Mouse (Mus musculus): ENCODE measurements around the gene Npepps. TPM values are rescaled to one million over a fixed set of nuclear protein-coding genes. Genes with fewer than 3 reads are reported as not detected.
A peak's percentile ranks its signal among the peaks of the same experiment; 100 is the strongest.

Npepps gene
- total and polyA plus RNA-seq, 2 experiments from 2014 or later = 52.5 to 109 TPM

DNA sequence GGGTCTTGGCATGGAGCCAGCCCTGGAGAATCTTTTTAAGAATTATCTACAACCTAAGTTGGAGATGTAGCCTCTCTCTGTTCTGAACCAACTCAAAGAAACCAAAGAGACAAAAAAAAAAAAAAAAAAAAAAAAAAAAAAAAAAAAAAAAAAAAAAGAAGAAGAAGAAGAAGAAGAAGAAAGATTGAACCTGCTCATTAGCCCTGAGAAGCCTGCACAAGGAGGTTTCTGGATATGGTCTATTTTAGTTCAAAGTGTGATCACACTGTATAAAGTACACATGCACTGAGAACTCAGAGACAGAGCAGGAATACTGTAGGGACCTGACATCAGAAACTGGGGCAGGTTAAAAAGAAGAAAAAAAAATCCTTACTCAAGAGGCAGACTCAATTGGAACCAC is 7.2 kb upstream of the Npepps start:
- Histone ChIP-seq H3K9ac (replicated peaks; ENCODE audit: low read length, poor library complexity, severe bottlenecking) (no peak overlapping the region), H3K36me3 (ENCODE audit: insufficient read depth, low read length) (no peaks in the 10 kb centered on the region), H3K27ac (ENCODE audit: low read depth, low read length) (no peak overlapping the region), H3K4me3 (ENCODE audit: low read depth, low read length) (no peak overlapping the region), H3K4me2 (ENCODE audit: low read depth, low read length, poor library complexity, severe bottlenecking) (no peak overlapping the region), H3K27me3 (ENCODE audit: insufficient read depth, low read length) (no peaks in the 10 kb centered on the region), H3K9me3 (ENCODE audit: low read length) (no peaks in the 10 kb centered on the region), H3K4me1 (ENCODE audit: insufficient read depth, low read length) (no peaks in the 10 kb centered on the region)
- ATAC-seq (ENCODE audit: low FRiP score) = no peak
- TF ChIP-seq CTCF (IDR thresholded peaks at IDR 0.05) = no peak
- DNase-seq (ENCODE audit: low spot score) = no peak

DNA sequence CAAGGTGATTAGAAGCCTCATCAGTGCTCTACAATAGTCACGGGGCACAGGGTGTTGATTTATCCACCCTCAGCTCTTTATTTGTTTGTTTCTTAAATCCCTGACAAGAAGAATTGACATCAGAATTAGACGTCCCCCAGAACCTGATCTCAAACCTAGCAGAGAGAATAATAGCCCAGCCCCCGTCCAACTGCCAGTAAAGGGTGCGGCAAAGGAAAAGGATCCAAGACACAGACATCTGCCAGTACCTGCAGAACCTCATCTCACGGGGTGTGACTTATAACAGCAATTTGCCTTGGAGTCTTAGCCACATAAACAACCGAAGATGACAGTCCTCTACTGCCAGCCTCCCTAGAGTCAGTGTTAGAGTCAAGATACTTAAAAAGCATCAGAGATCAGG is 6.5 kb upstream of the Npepps start:
- Histone ChIP-seq H3K36me3 (ENCODE audit: insufficient read depth, low read length) (no peaks in the 10 kb centered on the region), H3K4me3 (ENCODE audit: low read depth, low read length) (no peak overlapping the region), H3K27me3 (ENCODE audit: insufficient read depth, low read length) (no peaks in the 10 kb centered on the region), H3K9ac (replicated peaks; ENCODE audit: low read length, poor library complexity, severe bottlenecking) (no peak overlapping the region), H3K9me3 (ENCODE audit: low read length) (no peaks in the 10 kb centered on the region), H3K27ac (ENCODE audit: low read depth, low read length) (no peak overlapping the region), H3K4me1 (ENCODE audit: insufficient read depth, low read length) (no peaks in the 10 kb centered on the region), H3K4me2 (ENCODE audit: low read depth, low read length, poor library complexity, severe bottlenecking) (no peak overlapping the region)
- TF ChIP-seq CTCF (IDR thresholded peaks at IDR 0.05) = no peak
- WGBS = 34% methylated on average over 6 of the region's 6 CpGs
- no peak for DNase-seq (ENCODE audit: low spot score)
- ATAC-seq (ENCODE audit: low FRiP score) = no peak

DNA sequence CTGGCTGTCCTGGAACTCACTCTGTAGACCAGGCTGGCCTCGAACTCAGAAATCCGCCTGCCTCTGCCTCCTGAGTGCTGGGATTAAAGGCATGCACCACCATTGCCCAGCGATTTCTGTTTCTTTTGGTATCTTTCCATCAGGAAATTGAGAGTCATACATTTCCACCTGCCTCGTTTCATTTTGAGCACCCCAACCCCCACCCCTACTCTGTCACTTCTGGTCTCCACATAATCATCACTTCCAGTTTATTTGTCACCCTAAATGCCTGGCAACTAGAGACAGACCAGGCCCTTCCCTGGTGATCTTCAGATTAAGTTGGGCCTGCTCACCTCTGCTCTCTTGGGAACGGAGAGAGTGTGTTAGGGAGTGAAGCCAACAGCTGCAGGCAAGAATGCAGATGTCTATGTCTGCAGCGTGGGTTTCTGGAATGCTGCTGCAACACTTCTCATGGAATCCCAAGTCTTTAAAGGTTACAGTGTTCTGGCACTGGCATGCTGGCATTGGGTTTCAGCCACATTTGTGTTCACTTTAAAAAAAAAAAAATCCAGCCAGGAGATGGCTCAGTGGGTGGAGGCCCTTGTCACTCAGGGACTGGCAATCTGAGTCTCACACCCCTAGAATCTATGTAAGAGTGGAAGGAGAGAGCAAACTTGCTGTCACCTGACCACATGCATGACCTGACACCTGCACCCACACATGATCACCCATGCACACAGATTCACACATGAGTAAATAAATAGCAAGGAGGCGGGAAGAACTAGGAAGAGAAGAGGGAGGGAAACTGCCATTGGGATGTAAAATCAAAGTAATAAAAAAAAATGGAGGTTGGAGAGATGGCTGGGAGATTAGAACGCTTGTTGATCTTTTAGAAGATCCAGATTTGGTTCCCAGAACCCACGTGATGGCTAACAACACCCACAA is 5.7 kb upstream of the Npepps start:
- Histone ChIP-seq H3K4me3 (ENCODE audit: low read depth, low read length) (no peak overlapping the region), H3K4me2 (ENCODE audit: low read depth, low read length, poor library complexity, severe bottlenecking) (no peak overlapping the region), H3K9ac (replicated peaks; ENCODE audit: low read length, poor library complexity, severe bottlenecking) (no peak overlapping the region), H3K36me3 (ENCODE audit: insufficient read depth, low read length) (no peaks in the 10 kb centered on the region), H3K4me1 (ENCODE audit: insufficient read depth, low read length) (no peaks in the 10 kb centered on the region), H3K9me3 (ENCODE audit: low read length) (no peaks in the 10 kb centered on the region), H3K27me3 (ENCODE audit: insufficient read depth, low read length) (no peaks in the 10 kb centered on the region), H3K27ac (ENCODE audit: low read depth, low read length) (no peak overlapping the region)
- no peak for DNase-seq (ENCODE audit: low spot score)
- ATAC-seq (ENCODE audit: low FRiP score) = no peak
- WGBS = 79% methylated on average over 9 of the region's 9 CpGs
- TF ChIP-seq CTCF (IDR thresholded peaks at IDR 0.05) = no peak

DNA sequence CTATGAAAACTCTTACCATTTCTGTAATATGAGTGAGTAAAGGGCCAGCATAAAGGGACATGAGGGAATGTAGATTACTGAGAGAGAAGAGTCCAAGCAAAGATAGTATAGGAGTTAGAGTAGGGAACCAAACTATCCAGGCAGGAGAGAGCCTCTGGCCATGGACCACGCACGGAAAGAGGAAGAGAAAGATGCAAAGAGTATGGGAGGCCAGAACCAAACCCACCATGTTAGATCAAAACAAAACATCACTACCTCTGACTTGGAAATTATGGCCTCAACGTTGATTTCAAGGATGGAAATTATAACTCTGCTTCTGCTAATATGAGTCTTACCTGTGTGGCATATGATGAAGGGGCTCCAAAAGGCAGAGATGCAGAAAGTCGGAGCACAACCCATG is 4.4 kb upstream of the Npepps start:
- ATAC-seq (ENCODE audit: low FRiP score) = no peak
- H3K9me3 ChIP-seq (ENCODE audit: low read length) = no peaks in the 10 kb centered on the region
- H3K4me2 ChIP-seq (ENCODE audit: low read depth, low read length, poor library complexity, severe bottlenecking) = no peak overlapping the region
- H3K4me1 ChIP-seq (ENCODE audit: insufficient read depth, low read length) = no peaks in the 10 kb centered on the region
- no peaks in the 10 kb centered on the region for H3K27me3 ChIP-seq (ENCODE audit: insufficient read depth, low read length)
- H3K4me3 ChIP-seq (ENCODE audit: low read depth, low read length) = no peak overlapping the region
- 69% methylated on average over 4 of the region's 4 CpGs for WGBS
- TF ChIP-seq CTCF (IDR thresholded peaks at IDR 0.05) = no peak
- no peaks in the 10 kb centered on the region for H3K36me3 ChIP-seq (ENCODE audit: insufficient read depth, low read length)
- no peak for DNase-seq (ENCODE audit: low spot score)
- no peak overlapping the region for H3K27ac ChIP-seq (ENCODE audit: low read depth, low read length)
- H3K9ac ChIP-seq (replicated peaks; ENCODE audit: low read length, poor library complexity, severe bottlenecking) = no peak overlapping the region

DNA sequence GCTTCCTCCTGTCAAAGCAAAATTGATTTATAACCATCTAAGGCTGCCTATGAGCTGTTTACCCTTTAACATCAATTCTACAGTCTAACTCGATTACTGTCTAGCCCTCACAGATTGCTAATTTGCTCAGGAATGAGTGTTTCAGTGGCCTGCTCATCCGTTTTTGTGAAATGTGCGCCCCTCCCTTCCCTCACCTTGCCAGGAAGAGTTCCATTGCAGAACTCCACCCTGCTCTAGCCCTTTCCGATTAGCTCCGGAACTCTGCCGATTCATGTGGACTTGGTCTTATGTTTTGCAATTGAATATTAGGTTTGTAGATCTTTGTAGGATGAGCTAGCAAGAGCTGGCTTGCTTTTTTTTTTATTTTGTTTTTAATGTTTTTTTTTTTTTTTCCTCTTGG is 1.7 kb upstream of the Npepps start:
- TF ChIP-seq CTCF (IDR thresholded peaks at IDR 0.05) = no peak
- Histone ChIP-seq H3K4me1 (ENCODE audit: insufficient read depth, low read length) (peaks cover 9% of the 10 kb centered on the region), H3K4me3 (ENCODE audit: low read depth, low read length) (no peak overlapping the region), H3K9me3 (ENCODE audit: low read length) (no peaks in the 10 kb centered on the region), H3K27me3 (ENCODE audit: insufficient read depth, low read length) (no peaks in the 10 kb centered on the region), H3K27ac (ENCODE audit: low read depth, low read length) (no peak overlapping the region), H3K36me3 (ENCODE audit: insufficient read depth, low read length) (no peaks in the 10 kb centered on the region), H3K4me2 (ENCODE audit: low read depth, low read length, poor library complexity, severe bottlenecking) (no peak overlapping the region), H3K9ac (replicated peaks; ENCODE audit: low read length, poor library complexity, severe bottlenecking) (no peak overlapping the region)
- 88% methylated on average over 6 of the region's 6 CpGs for WGBS
- ATAC-seq (ENCODE audit: low FRiP score) (no peak), DNase-seq (ENCODE audit: low spot score) (no peak)

DNA sequence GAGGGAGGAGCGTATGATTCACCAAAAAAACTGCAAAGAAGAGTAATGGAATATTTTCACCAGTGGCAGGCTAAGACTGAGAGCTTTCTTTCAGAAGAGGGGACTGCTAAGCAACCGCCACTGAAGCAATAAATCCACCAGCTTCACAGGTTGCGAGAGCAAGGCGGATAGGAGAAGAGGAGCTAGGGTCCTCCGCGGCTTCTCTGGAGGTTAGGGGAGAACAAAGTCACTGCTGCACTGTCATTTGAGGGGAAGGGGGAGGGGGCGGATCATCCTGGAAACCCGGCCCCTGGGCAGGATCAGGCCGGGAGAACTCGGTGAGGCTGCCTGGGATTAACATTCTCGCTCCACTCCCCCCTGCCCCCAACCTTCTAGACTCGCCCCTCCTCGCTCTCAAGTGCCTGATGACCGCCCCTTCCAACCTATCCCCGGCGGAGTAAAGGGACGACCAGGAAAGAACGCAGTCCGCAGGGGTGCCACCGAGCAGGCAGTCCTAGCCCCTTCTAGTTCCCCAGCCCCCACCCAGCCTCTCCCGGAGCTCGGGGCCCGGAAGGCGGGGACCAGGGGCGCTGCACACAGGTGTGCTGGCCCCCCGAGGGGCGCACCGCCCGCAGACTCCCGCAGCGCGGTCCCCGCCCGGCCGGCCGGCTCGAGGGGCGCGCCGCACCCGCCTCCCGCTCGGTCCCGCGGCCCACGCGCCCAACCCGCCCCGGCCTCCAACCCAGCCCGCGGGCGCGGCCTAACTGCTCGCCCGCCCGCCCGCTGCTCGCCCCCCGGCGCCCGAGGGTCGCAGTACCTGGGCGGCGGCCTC is 828 bp downstream of the Npepps start:
- peak overlapping the region; percentile 100 for H3K9ac ChIP-seq (replicated peaks; ENCODE audit: low read length, poor library complexity, severe bottlenecking)
- peak overlapping the region; percentile 100 for H3K27ac ChIP-seq (ENCODE audit: low read depth, low read length)
- peak; percentile 86 for DNase-seq (ENCODE audit: low spot score)
- peak; percentile 86 for ATAC-seq (ENCODE audit: low FRiP score)
- H3K27me3 ChIP-seq (ENCODE audit: insufficient read depth, low read length) = no peaks in the 10 kb centered on the region
- WGBS = 0% methylated on average over 50 of the region's 64 CpGs
- H3K4me1 ChIP-seq (ENCODE audit: insufficient read depth, low read length) = peaks cover 9% of the 10 kb centered on the region
- no peak for TF ChIP-seq CTCF (IDR thresholded peaks at IDR 0.05)
- H3K9me3 ChIP-seq (ENCODE audit: low read length) = no peaks in the 10 kb centered on the region
- peak overlapping the region; percentile 100 for H3K4me3 ChIP-seq (ENCODE audit: low read depth, low read length)
- H3K36me3 ChIP-seq (ENCODE audit: insufficient read depth, low read length) = no peaks in the 10 kb centered on the region
- H3K4me2 ChIP-seq (ENCODE audit: low read depth, low read length, poor library complexity, severe bottlenecking) = peak overlapping the region; percentile 52

Data from midbrain, postnatal 0 days (tissue).